Mouse (Mus musculus): Measurements from ENCODE around the gene Enkd1. TPM values are rescaled to one million over a fixed set of nuclear protein-coding genes. Genes with fewer than 3 reads are reported as not detected.

The Enkd1 gene
- total RNA-seq, 2 experiments from 2014 or later, result 0.69 to 1.4 TPM

DNA sequence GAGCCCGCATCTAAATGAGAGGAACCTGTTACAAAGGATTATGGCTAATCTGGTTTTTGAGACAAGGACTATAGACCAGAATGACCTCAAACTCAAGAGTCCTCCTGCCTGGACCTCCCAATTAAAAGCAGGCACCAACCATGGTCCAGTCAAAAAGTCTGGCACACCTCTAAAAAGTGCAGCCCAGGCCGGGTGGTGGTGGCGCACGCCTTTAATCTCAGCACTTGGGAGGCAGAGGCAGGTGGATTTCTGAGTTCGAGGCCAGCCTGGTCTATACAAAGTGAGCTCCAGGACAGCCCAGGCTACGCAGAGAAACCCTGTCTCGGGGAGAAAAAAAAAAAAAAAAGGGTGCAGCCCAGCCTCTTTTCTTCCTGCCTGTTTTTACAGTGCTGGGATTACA is 22.7 kb downstream of the Enkd1 start:
- DNase-seq (ENCODE audit: low spot score), result no peak

DNA sequence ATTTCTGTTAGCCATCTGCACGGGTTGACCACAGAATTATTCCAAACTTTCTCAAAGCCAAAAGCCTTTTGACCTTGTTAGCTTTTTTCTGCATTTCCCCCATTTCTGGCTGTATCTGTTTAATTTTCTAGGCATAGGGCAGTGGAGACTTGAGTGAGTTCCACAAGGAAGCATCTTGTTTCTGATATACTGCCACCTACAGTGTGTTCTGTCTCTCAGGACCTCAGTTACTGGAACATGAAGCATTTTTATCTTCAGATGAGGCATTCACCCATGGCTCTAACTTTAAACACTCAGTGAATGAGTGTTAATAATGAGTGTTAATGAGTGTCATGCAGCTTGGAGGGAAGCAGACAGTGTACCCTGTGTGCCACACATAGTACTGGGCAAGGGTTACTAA is 30.1 kb downstream of the Enkd1 start:
- no peak for DNase-seq (ENCODE audit: low spot score)

DNA sequence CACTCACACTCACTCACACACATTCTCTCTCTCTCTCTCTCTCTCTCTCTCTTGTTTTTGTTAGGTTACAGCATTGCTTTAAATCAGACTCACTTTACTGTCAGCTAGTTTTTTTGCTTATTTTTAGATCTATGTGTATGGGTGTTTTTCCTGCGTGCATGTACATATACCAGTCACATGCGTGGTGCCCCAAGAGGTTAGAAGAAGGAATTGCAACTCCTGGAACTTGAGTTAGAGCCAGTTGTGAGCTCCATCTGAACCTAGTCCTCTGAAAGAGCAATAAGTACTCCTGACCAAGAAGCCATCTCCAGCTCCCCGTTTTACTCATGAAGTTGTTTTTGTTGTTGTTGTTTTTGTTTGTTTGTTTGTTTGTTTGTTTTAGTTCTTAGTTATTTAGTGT is 46.8 kb downstream of the Enkd1 start:
- peak; percentile 28 for DNase-seq (ENCODE audit: low spot score)

DNA sequence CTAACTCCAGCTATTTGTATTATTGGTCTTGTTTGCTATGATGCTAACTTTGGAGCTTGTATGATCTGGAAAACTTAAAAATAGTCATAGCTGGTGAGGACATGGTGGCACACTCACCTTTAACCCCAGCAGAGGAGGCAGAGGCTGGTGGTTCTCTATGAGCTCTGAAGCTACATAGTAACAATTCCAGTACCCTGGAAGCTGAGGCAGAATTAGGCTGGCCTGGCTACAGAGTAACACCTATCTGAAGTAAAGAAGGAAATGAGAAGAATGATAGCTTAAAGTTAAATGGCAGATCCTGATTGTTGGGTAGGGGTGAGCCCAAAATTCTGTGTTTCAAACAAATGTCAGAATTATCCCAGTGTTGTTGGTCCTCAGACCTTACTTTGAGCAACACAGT is 50.4 kb downstream of the Enkd1 start:
- DNase-seq (ENCODE audit: low spot score), result no peak

Other genes with a start within 250 kb of the Enkd1 start
- 10 to 100 TPM; 47.9 to 56.7 TPM for gene Tppp3, start 236.7 kb downstream of the Enkd1 start, total RNA-seq (2021)
- 10 to 100 TPM; 10.3 to 11.6 TPM for gene Zdhhc1, start 211.3 kb downstream of the Enkd1 start, total RNA-seq (2021)
- under 1 TPM in 1 of 2 experiments, not detected in 1; 0.11 TPM for gene Hsd11b2, start 189.5 kb downstream of the Enkd1 start, total RNA-seq (2021)
- gene Atp6v0d1, start 142.2 kb downstream of the Enkd1 start, total RNA-seq (2021), result 10 to 100 TPM; 40.1 to 42.7 TPM
- gene Ripor1, start 103.0 kb downstream of the Enkd1 start, total RNA-seq (2021), result 10 to 100 TPM; 17.1 to 21.7 TPM
- gene Ctcf, start 71.6 kb downstream of the Enkd1 start, total RNA-seq (2021), result 10 to 100 TPM; 33.6 to 34.2 TPM
- gene Agrp, start 70.8 kb downstream of the Enkd1 start, total RNA-seq (2021), result 1 to 10 TPM in 1 of 2 experiments, under 1 TPM in 1; 0.52 to 1.2 TPM
- under 1 TPM in 1 of 2 experiments, not detected in 1; 0.05 TPM for gene Carmil2, start 21.9 kb downstream of the Enkd1 start, total RNA-seq (2021)
- 1 to 10 TPM; 5.0 to 5.4 TPM for gene Acd, start 7.1 kb downstream of the Enkd1 start, total RNA-seq (2021)
- 1 to 10 TPM; 5.5 to 6.2 TPM for gene Pard6a, start 7.1 kb downstream of the Enkd1 start, total RNA-seq (2021)
- gene 4933405L10Rik, start 555 bp downstream of the Enkd1 start, total RNA-seq (2021), result not detected
- gene Gfod2, start 50.5 kb upstream of the Enkd1 start, total RNA-seq (2021), result 1 to 10 TPM; 6.9 to 8.4 TPM
- 10 to 100 TPM; 25.6 to 27.4 TPM for gene Ranbp10, start 119.1 kb upstream of the Enkd1 start, total RNA-seq (2021)
- gene Tsnaxip1, start 119.5 kb upstream of the Enkd1 start, total RNA-seq (2021), result not detected
- gene Cenpt, start 145.1 kb upstream of the Enkd1 start, total RNA-seq (2021), result under 1 TPM; 0.93 to 0.98 TPM
- 10 to 100 TPM; 21.9 to 22.0 TPM for gene Thap11, start 146.9 kb upstream of the Enkd1 start, total RNA-seq (2021)
- 10 to 100 TPM; 43.7 to 44.5 TPM for gene Nutf2, start 152.4 kb upstream of the Enkd1 start, total RNA-seq (2021)
- 10 to 100 TPM; 19.7 to 20.6 TPM for gene Edc4, start 172.7 kb upstream of the Enkd1 start, total RNA-seq (2021)
- under 1 TPM in 1 of 2 experiments, not detected in 1; 0.76 TPM for gene Nrn1l, start 185.4 kb upstream of the Enkd1 start, total RNA-seq (2021)
- gene Pskh1, start 192.2 kb upstream of the Enkd1 start, total RNA-seq (2021), result 10 to 100 TPM; 13.5 to 13.6 TPM
- gene Ctrl, start 225.7 kb upstream of the Enkd1 start, total RNA-seq (2021), result under 1 TPM in 1 of 2 experiments, not detected in 1; 0.37 TPM
- 10 to 100 TPM; 19.4 to 27.2 TPM for gene Psmb10, start 230.2 kb upstream of the Enkd1 start, total RNA-seq (2021)
- under 1 TPM; 0.16 to 0.66 TPM for gene Lcat, start 235.2 kb upstream of the Enkd1 start, total RNA-seq (2021)